Mouse (Mus musculus): ENCODE results near the gene Nap1l5. TPM values are rescaled to one million over a fixed set of nuclear protein-coding genes. Genes with fewer than 3 reads are reported as not detected.
"Not testable (repeated sequence)": the region's sequence is repeated elsewhere in the genome, so short reads cannot be mapped to it uniquely, and the experiment has no call there.

Gene Nap1l5
- polyA plus RNA-seq, 1 experiment = 0.52 TPM

DNA sequence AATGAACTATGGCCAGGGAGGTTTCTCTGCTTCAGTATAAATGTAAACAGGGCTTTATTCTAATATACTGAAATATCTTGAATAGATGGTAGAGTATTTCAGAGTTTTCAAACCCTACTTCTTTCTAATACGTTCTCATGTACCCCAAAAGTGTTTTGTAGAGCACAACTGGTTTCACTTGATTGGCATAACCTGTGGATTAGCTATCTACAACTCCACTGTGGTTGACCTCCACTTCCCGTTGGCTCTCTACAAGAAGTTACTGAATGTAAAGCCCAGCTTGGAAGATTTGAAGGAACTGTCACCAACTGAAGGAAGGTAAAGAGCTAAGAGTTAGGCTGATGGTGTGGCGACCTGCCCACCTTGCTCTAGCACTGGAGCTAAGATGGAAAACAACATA is 17.0 kb downstream of the Nap1l5 start:
- no peaks in the 10 kb centered on the region for H3K4me1 ChIP-seq (ENCODE audit: control insufficient read depth, insufficient read depth, low read length)
- WGBS = 91% methylated on average over 3 of the region's 3 CpGs
- no peak overlapping the region for H3K4me3 ChIP-seq (replicated peaks; ENCODE audit: extremely low read depth, low read depth, low read length)
- no peak for TF ChIP-seq CTCF (IDR thresholded peaks at IDR 0.05; ENCODE audit: insufficient read depth, low read length)
- TF ChIP-seq POLR2A (IDR thresholded peaks at IDR 0.05; ENCODE audit: borderline replicate concordance, extremely low read depth, low read depth, low read length) = no peak
- DNase-seq = no peak

GRCm38 (mm10) chr6:58882271-58882670 is 24.6 kb downstream of the Nap1l5 start:
- no peaks in the 10 kb centered on the region for H3K4me1 ChIP-seq (ENCODE audit: control insufficient read depth, insufficient read depth, low read length)
- WGBS = 83% methylated on average over 6 of the region's 6 CpGs
- no peak for DNase-seq
- H3K4me3 ChIP-seq (replicated peaks; ENCODE audit: extremely low read depth, low read depth, low read length) = no peak overlapping the region
- TF ChIP-seq POLR2A (IDR thresholded peaks at IDR 0.05; ENCODE audit: borderline replicate concordance, extremely low read depth, low read depth, low read length) (no peak), CTCF (IDR thresholded peaks at IDR 0.05; ENCODE audit: insufficient read depth, low read length) (no peak)

- no peak overlapping the region for H3K4me3 ChIP-seq (replicated peaks; ENCODE audit: extremely low read depth, low read depth, low read length)
- H3K4me1 ChIP-seq (ENCODE audit: control insufficient read depth, insufficient read depth, low read length) = no peaks in the 10 kb centered on the region
- DNase-seq = no peak
- 85% methylated on average over 3 of the region's 3 CpGs for WGBS
- TF ChIP-seq CTCF (IDR thresholded peaks at IDR 0.05; ENCODE audit: insufficient read depth, low read length) (no peak), POLR2A (IDR thresholded peaks at IDR 0.05; ENCODE audit: borderline replicate concordance, extremely low read depth, low read depth, low read length) (no peak)
These were observed 25.5 kb downstream of the Nap1l5 start for GRCm38 (mm10) chr6:58881363-58881762.

GRCm38 (mm10) chr6:58880861-58881260 is 26.0 kb downstream of the Nap1l5 start:
- DNase-seq = no peak
- 86% methylated on average over 5 of the region's 5 CpGs for WGBS
- no peaks in the 10 kb centered on the region for H3K4me1 ChIP-seq (ENCODE audit: control insufficient read depth, insufficient read depth, low read length)
- H3K4me3 ChIP-seq (replicated peaks; ENCODE audit: extremely low read depth, low read depth, low read length) = no peak overlapping the region
- TF ChIP-seq POLR2A (IDR thresholded peaks at IDR 0.05; ENCODE audit: borderline replicate concordance, extremely low read depth, low read depth, low read length) (no peak), CTCF (IDR thresholded peaks at IDR 0.05; ENCODE audit: insufficient read depth, low read length) (no peak)

DNA sequence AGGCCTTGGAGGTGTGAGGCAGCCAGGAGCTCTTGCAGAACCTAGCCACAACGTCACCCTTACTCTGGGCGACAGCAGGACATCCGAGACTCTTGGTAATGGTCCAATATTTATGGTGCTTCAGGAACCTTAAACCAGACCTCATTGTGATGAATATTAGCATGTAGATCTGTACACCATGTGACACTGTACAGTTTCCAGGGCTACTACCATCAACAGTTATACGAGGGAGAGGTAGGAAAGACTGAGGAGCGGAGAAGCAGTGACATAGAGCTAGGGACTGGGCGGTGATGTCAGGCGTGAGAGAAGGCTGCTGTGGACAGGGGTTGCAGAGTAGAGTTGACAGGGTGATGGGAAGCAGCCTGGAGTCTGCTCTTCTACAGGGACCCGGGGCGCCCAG is 26.9 kb downstream of the Nap1l5 start:
- 89% methylated on average over 9 of the region's 9 CpGs for WGBS
- no peak for TF ChIP-seq CTCF (IDR thresholded peaks at IDR 0.05; ENCODE audit: insufficient read depth, low read length)
- TF ChIP-seq POLR2A (IDR thresholded peaks at IDR 0.05; ENCODE audit: borderline replicate concordance, extremely low read depth, low read depth, low read length) = no peak
- Histone ChIP-seq H3K4me1 (ENCODE audit: control insufficient read depth, insufficient read depth, low read length) (no peaks in the 10 kb centered on the region), H3K4me3 (replicated peaks; ENCODE audit: extremely low read depth, low read depth, low read length) (no peak overlapping the region)
- DNase-seq = no peak

DNA sequence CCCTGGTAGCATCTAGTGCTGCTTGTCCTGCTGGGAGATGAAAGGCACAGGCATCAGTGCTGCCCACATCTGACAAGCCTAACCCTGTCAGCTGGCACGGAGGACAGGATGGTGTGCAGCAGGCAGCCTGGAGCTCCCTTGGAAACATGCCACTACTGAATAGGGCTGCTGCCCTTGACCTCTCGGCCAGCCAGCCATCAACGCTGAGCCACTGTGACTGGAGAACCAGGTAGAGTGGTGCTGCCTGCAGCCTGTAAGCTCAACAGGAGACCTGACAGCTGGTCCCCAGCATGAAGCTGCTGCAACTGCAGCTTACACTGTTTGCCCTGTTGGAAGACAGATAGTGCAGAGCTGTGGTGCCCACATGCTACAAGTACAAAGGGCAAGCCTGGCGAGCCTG is 27.3 kb downstream of the Nap1l5 start:
- no peak for DNase-seq
- TF ChIP-seq POLR2A (IDR thresholded peaks at IDR 0.05; ENCODE audit: borderline replicate concordance, extremely low read depth, low read depth, low read length) (no peak), CTCF (IDR thresholded peaks at IDR 0.05; ENCODE audit: insufficient read depth, low read length) (no peak)
- WGBS = 67% methylated on average over 4 of the region's 4 CpGs
- Histone ChIP-seq H3K4me1 (ENCODE audit: control insufficient read depth, insufficient read depth, low read length) (no peaks in the 10 kb centered on the region), H3K4me3 (replicated peaks; ENCODE audit: extremely low read depth, low read depth, low read length) (no peak overlapping the region)

DNA sequence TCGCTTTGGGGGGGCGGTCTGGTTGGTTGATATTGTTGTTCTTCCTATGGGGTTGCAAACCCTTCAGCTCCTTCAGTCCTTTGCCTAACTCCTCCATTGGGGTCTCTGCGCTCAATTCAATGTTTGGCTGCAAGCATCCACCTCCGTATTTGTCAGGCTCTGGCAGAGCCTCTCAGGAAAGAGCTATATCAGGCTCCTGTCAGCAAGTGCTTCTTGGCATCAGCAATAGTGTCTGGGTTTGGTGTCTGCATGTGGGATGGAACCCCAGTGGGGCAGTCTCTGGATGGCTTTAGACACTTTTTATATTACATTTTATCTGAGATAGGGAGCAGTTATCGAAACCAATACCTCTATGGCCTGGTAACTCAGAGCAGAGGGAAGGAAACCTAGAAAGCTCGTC is 39.0 kb downstream of the Nap1l5 start:
- 93% methylated on average over 6 of the region's 6 CpGs for WGBS
- DNase-seq; H3K4me3 ChIP-seq (replicated peaks; ENCODE audit: extremely low read depth, low read depth, low read length); H3K4me1 ChIP-seq (ENCODE audit: control insufficient read depth, insufficient read depth, low read length): not testable (repeated sequence)

- Histone ChIP-seq H3K4me1 (ENCODE audit: control insufficient read depth, insufficient read depth, low read length) (no peaks in the 10 kb centered on the region), H3K4me3 (replicated peaks; ENCODE audit: extremely low read depth, low read depth, low read length) (no peak overlapping the region)
- WGBS = 88% methylated on average over 4 of the region's 4 CpGs
- no peak for DNase-seq
- no peak for TF ChIP-seq POLR2A (IDR thresholded peaks at IDR 0.05; ENCODE audit: borderline replicate concordance, extremely low read depth, low read depth, low read length)
- TF ChIP-seq CTCF (IDR thresholded peaks at IDR 0.05; ENCODE audit: insufficient read depth, low read length) = no peak
These were observed 43.1 kb downstream of the Nap1l5 start for GRCm38 (mm10) chr6:58863631-58864235.

- 73% methylated on average over 9 of the region's 9 CpGs for WGBS
- Histone ChIP-seq H3K4me3 (replicated peaks; ENCODE audit: extremely low read depth, low read depth, low read length) (no peak overlapping the region), H3K4me1 (ENCODE audit: control insufficient read depth, insufficient read depth, low read length) (no peaks in the 10 kb centered on the region)
- DNase-seq = no peak
- TF ChIP-seq CTCF (IDR thresholded peaks at IDR 0.05; ENCODE audit: insufficient read depth, low read length) (no peak), POLR2A (IDR thresholded peaks at IDR 0.05; ENCODE audit: borderline replicate concordance, extremely low read depth, low read depth, low read length) (no peak)
These were observed 44.4 kb downstream of the Nap1l5 start for GRCm38 (mm10) chr6:58862446-58862993.

DNA sequence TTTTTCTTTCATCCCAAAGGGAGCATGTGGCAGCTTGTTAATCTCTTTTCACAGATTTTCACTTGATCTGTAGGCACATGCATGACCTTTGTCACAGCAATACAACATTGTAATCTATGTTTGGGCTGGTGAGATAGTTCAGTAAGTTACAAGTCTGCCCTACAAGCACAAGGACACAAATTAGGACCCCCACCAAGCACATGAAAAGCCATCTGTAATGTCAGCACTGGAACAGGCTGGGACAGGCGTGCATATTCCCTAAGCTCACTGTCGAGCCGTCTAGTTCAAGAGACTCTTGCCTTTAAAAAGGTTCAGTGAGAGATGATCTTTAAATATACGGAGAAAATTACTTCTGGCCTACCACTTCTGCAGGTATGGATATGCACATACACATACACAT is 47.4 kb downstream of the Nap1l5 start:
- DNase-seq = no peak
- WGBS = 90% methylated on average over 4 of the region's 4 CpGs
- no peak overlapping the region for H3K4me3 ChIP-seq (replicated peaks; ENCODE audit: extremely low read depth, low read depth, low read length)
- no peaks in the 10 kb centered on the region; the same call in 1 of the 2 replicates for H3K4me1 ChIP-seq (ENCODE audit: control insufficient read depth, insufficient read depth, low read length)
- TF ChIP-seq POLR2A (IDR thresholded peaks at IDR 0.05; ENCODE audit: borderline replicate concordance, extremely low read depth, low read depth, low read length) (no peak), CTCF (IDR thresholded peaks at IDR 0.05; ENCODE audit: insufficient read depth, low read length) (no peak)

Measured in lung, adult 2 months (tissue).